Mouse (Mus musculus) heart, adult 8-10 months (tissue): ENCODE results near the gene Gm6904. TPM values are rescaled to one million over a fixed set of nuclear protein-coding genes. Genes with fewer than 3 reads are reported as not detected.

ENCODE experiments used
- total RNA-seq, 4 experiments: library from RNA; stranded (reverse); gene quantifications; 2 replicates each; pipeline ENCODE4 v1.2.4; 2022

Gene Gm6904
- total RNA-seq, 4 experiments from 2014 or later: 1.3 TPM; not detected in 3

Other genes starting within 250 kb of the Gm6904 start
- not detected for gene 1700129C05Rik, start 117.3 kb downstream of the Gm6904 start, total RNA-seq
- gene Gm5142, start 81.5 kb downstream of the Gm6904 start, total RNA-seq: not detected
- gene Rcbtb1, start 59.0 kb downstream of the Gm6904 start, total RNA-seq: 10 to 100 TPM; 10.2 to 14.6 (median 12.1) TPM
- gene Phf11a, start 37.3 kb upstream of the Gm6904 start, total RNA-seq: under 1 TPM in 2 of 4 experiments, not detected in 2; 0.22 to 0.34 TPM
- gene Phf11b, start 81.1 kb upstream of the Gm6904 start, total RNA-seq: 1 to 10 TPM in 1 of 4 experiments, under 1 TPM in 2, not detected in 1; 0.65 to 1.0 (median 0.92) TPM
- gene Phf11d, start 105.3 kb upstream of the Gm6904 start, total RNA-seq: 1 to 10 TPM; 5.1 to 6.5 (median 5.5) TPM
- under 1 TPM; 0.30 to 0.72 (median 0.36) TPM for gene Phf11c, start 135.2 kb upstream of the Gm6904 start, total RNA-seq
- gene Setdb2, start 180.7 kb upstream of the Gm6904 start, total RNA-seq: 10 to 100 TPM in 1 of 4 experiments, 1 to 10 TPM in 3; 6.7 to 10.8 (median 7.6) TPM
- gene Cab39l, start 180.8 kb upstream of the Gm6904 start, total RNA-seq: 10 to 100 TPM; 21.4 to 29.6 (median 24.4) TPM